Mouse (Mus musculus) heart, embryonic 14.5 days (tissue): Measurements from ENCODE around the gene Olfr623. TPM values are rescaled to one million over a fixed set of nuclear protein-coding genes. Genes with fewer than 3 reads are reported as not detected.

Source experiments
- ATAC-seq: fragments of 200-750 bp; cut with Nextera tagmentation; 2 replicates; pipeline ENCODE4 v1.8.0; 2017; ENCODE audit warnings: low read depth, moderate TSS enrichment; ENCODE audit not compliant: insufficient number of reproducible peaks, insufficient read depth, low FRiP score
- H3K27ac ChIP-seq, 2 experiments: fragments of 200-500 bp in 1 of 2; fragments of 300-500 bp in 1 of 2; sonication (generic) in 1 of 2; replicated peaks in 1 of 2; 2 replicates each; pipeline ENCODE4 v1.5.1; 2012 to 2014; ENCODE audit warnings: low read depth in 2 of 2, low read length in 2 of 2, control low read depth in 1 of 2, mild to moderate bottlenecking in 1 of 2, mixed read lengths in 1 of 2; ENCODE audit not compliant: control insufficient read depth in 1 of 2, insufficient read depth in 1 of 2
- H3K27me3 ChIP-seq: fragments of 300-500 bp; sonication (generic); 2 replicates; pipeline ENCODE4 v1.6.1; 2014; ENCODE audit warnings: mild to moderate bottlenecking, low read length, control low read depth; ENCODE audit not compliant: control insufficient read depth, insufficient read depth
- H3K36me3 ChIP-seq: fragments of 300-500 bp; sonication (generic); 2 replicates; pipeline ENCODE4 v1.6.1; 2014; ENCODE audit warnings: mild to moderate bottlenecking, control low read depth, low read length, mixed read lengths; ENCODE audit not compliant: control insufficient read depth, insufficient read depth
- H3K4me1 ChIP-seq, 2 experiments: fragments of 200-500 bp in 1 of 2; fragments of 300-500 bp in 1 of 2; sonication (generic) in 1 of 2; 2 replicates each; pipeline ENCODE4 v1.6.1; 2012 to 2014; ENCODE audit warnings: low read length in 2 of 2, control low read depth in 1 of 2, mixed read lengths in 1 of 2; ENCODE audit not compliant: control insufficient read depth in 2 of 2, insufficient read depth in 2 of 2
- H3K4me2 ChIP-seq: fragments of 300-500 bp; sonication (generic); 2 replicates; pipeline ENCODE4 v1.6.1; 2014; ENCODE audit warnings: mild to moderate bottlenecking, low read length
- H3K4me3 ChIP-seq, 2 experiments: fragments of 200-500 bp in 1 of 2; fragments of 300-500 bp in 1 of 2; sonication (generic) in 1 of 2; 2 replicates each; pipeline ENCODE4 v1.5.1; 2012 to 2014; ENCODE audit warnings: low read length in 2 of 2, mild to moderate bottlenecking in 2 of 2, control low read depth in 1 of 2, low read depth in 1 of 2, moderate library complexity in 1 of 2; ENCODE audit not compliant: control insufficient read depth in 1 of 2, insufficient read depth in 1 of 2
- H3K9ac ChIP-seq: fragments of 300-500 bp; sonication (generic); 2 replicates; pipeline ENCODE4 v1.6.1; 2014; ENCODE audit warnings: mild to moderate bottlenecking, low read length
- H3K9me3 ChIP-seq: fragments of 300-500 bp; sonication (generic); 2 replicates; pipeline ENCODE4 v1.6.1; 2016; ENCODE audit warnings: low read length, control low read depth; ENCODE audit not compliant: control insufficient read depth
- WGBS: fragments of 180-500 bp; shearing (Covaris S2); extraction: QIAGEN DNeasy Blood & Tissue Kit; methylation state at CpG from one replicate; pipeline ENCODE4 v1.1.7; 2014; 5-methylcytosine and 5-hydroxymethylcytosine counted together
- polyA plus RNA-seq: library from polyadenylated mRNA; unstranded; fragments of >200 nt; fragmentation: Nextera tagmentation; extraction: Ambion mirVana; gene quantifications from 2 replicates; pipeline ENCODE4 v1.2.1, GENCODE M21; 2014

Gene Olfr623
- polyA plus RNA-seq = not detected in 2 replicates

GRCm38 (mm10) chr7:103663598-103663997 lies at the start of gene Olfr623:
Gene Olfr623 (minus strand): TSS chr7:103663698.
- Histone ChIP-seq H3K27me3 (no peaks in the 10 kb centered on the region), H3K27ac (no peak within 1 kb of the TSS), H3K4me3 (no peak within 1 kb of the TSS), H3K4me2 (no peak within 1 kb of the TSS), H3K9me3 (no peaks in the 10 kb centered on the region), H3K36me3 (no peaks in the 10 kb centered on the region), H3K9ac (no peak within 1 kb of the TSS), H3K4me1 (no peaks in the 10 kb centered on the region)
- ATAC-seq = no peak

- Histone ChIP-seq H3K4me1 (no peaks in the 10 kb centered on the region), H3K36me3 (no peaks in the 10 kb centered on the region), H3K4me3 (no peak overlapping the region), H3K9me3 (no peaks in the 10 kb centered on the region), H3K27me3 (no peaks in the 10 kb centered on the region), H3K27ac (no peak overlapping the region), H3K4me2 (no peak overlapping the region), H3K9ac (no peak overlapping the region)
- ATAC-seq = no peak
- 15% methylated on average over 2 of the region's 2 CpGs for WGBS
These were observed 48.5 kb upstream of the Olfr623 start for GRCm38 (mm10) chr7:103712024-103712423.

GRCm38 (mm10) chr7:103699469-103699868 lies 36.0 kb upstream of the Olfr623 start:
- WGBS = 89% methylated on average over 4 of the region's 4 CpGs
- H3K4me1 ChIP-seq = no peaks in the 10 kb centered on the region
- no peaks in the 10 kb centered on the region for H3K27me3 ChIP-seq
- H3K4me2 ChIP-seq = no peak overlapping the region
- no peak overlapping the region for H3K9ac ChIP-seq
- no peaks in the 10 kb centered on the region for H3K36me3 ChIP-seq
- no peak overlapping the region for H3K4me3 ChIP-seq
- no peak for ATAC-seq
- no peak overlapping the region for H3K27ac ChIP-seq
- H3K9me3 ChIP-seq = no peaks in the 10 kb centered on the region

GRCm38 (mm10) chr7:103682420-103682819 lies 18.9 kb upstream of the Olfr623 start, which contains the start of gene Olfr625-ps1:
Gene Olfr625-ps1 (plus strand): TSS chr7:103682720.
- Histone ChIP-seq H3K27me3 (no peaks in the 10 kb centered on the region), H3K9me3 (no peaks in the 10 kb centered on the region), H3K9ac (no peak within 1 kb of the TSS), H3K36me3 (no peaks in the 10 kb centered on the region), H3K4me1 (no peaks in the 10 kb centered on the region), H3K27ac (no peak within 1 kb of the TSS), H3K4me2 (no peak within 1 kb of the TSS), H3K4me3 (no peak within 1 kb of the TSS)
- no peak for ATAC-seq

- H3K36me3 ChIP-seq = no peaks in the 10 kb centered on the region
- no peak within 1 kb of the TSS for H3K9ac ChIP-seq
- no peak within 1 kb of the TSS for H3K4me3 ChIP-seq
- no peaks in the 10 kb centered on the region for H3K9me3 ChIP-seq
- WGBS = 87% methylated on average over 2 of the region's 2 CpGs
- H3K27me3 ChIP-seq = no peaks in the 10 kb centered on the region
- H3K4me1 ChIP-seq = no peaks in the 10 kb centered on the region
- no peak within 1 kb of the TSS for H3K4me2 ChIP-seq
- no peak for ATAC-seq
- no peak within 1 kb of the TSS for H3K27ac ChIP-seq
These were observed 7.6 kb upstream of the Olfr623 start, which contains the start of gene Olfr624 for GRCm38 (mm10) chr7:103671091-103671490. Gene Olfr624 (minus strand): TSS chr7:103671191.

- no peak for ATAC-seq
- Histone ChIP-seq H3K36me3 (no peaks in the 10 kb centered on the region), H3K27me3 (no peaks in the 10 kb centered on the region), H3K9ac (no peak overlapping the region), H3K27ac (no peak overlapping the region), H3K4me3 (no peak overlapping the region), H3K4me2 (no peak overlapping the region), H3K4me1 (no peaks in the 10 kb centered on the region), H3K9me3 (no peaks in the 10 kb centered on the region)
- 81% methylated on average over 4 of the region's 4 CpGs for WGBS
These were observed 19.4 kb downstream of the Olfr623 start for GRCm38 (mm10) chr7:103644070-103644469.

GRCm38 (mm10) chr7:103642602-103643001 lies 20.9 kb downstream of the Olfr623 start, which contains the start of gene Olfr622:
Gene Olfr622 (minus strand): TSS chr7:103642702.
- Histone ChIP-seq H3K9ac (no peak within 1 kb of the TSS), H3K27me3 (no peaks in the 10 kb centered on the region)
- WGBS = 71% methylated on average over 1 of the region's 1 CpGs

GRCm38 (mm10) chr7:103636795-103637194 lies 26.7 kb downstream of the Olfr623 start:
- H3K27ac ChIP-seq = no peak overlapping the region
- no peak overlapping the region for H3K4me2 ChIP-seq
- H3K9me3 ChIP-seq = no peaks in the 10 kb centered on the region
- H3K27me3 ChIP-seq = no peaks in the 10 kb centered on the region
- H3K9ac ChIP-seq = no peak overlapping the region
- H3K36me3 ChIP-seq = no peaks in the 10 kb centered on the region
- H3K4me3 ChIP-seq = no peak overlapping the region
- H3K4me1 ChIP-seq = no peaks in the 10 kb centered on the region
- ATAC-seq = no peak

More at GRCm38 (mm10) chr7:103642602-103643001, 20.9 kb downstream of the Olfr623 start, which contains the start of gene Olfr622:
- Histone ChIP-seq H3K4me3 (no peak within 1 kb of the TSS), H3K9me3 (no peaks in the 10 kb centered on the region), H3K36me3 (no peaks in the 10 kb centered on the region), H3K4me1 (no peaks in the 10 kb centered on the region), H3K4me2 (no peak within 1 kb of the TSS), H3K27ac (no peak within 1 kb of the TSS)
- ATAC-seq = no peak
